Mouse (Mus musculus) stomach, embryonic 16.5 days (tissue): ENCODE data around the gene Slc29a3. TPM values are rescaled to one million over a fixed set of nuclear protein-coding genes. Genes with fewer than 3 reads are reported as not detected.
"Not testable (repeated sequence)": the region's sequence is repeated elsewhere in the genome, so short reads cannot be mapped to it uniquely, and the experiment has no call there.

Experiments used
- ATAC-seq: fragments of 200-750 bp; cut with Nextera tagmentation; 2 replicates; pipeline ENCODE4 v1.8.0; 2017; ENCODE audit warnings: moderate number of reproducible peaks, moderate TSS enrichment; ENCODE audit not compliant: insufficient read depth, low FRiP score
- H3K27ac ChIP-seq: fragments of 300-500 bp; sonication (generic); 2 replicates; pipeline ENCODE4 v1.5.1; 2014; ENCODE audit warnings: low read length
- H3K27me3 ChIP-seq: fragments of 300-500 bp; sonication (generic); 2 replicates; pipeline ENCODE4 v1.6.1; 2014; ENCODE audit warnings: low read length, control low read depth, mixed read lengths; ENCODE audit not compliant: control insufficient read depth, insufficient read depth
- H3K36me3 ChIP-seq: fragments of 300-500 bp; sonication (generic); 2 replicates; pipeline ENCODE4 v1.6.1; 2014; ENCODE audit warnings: low read length; ENCODE audit not compliant: control insufficient read depth, insufficient read depth
- H3K4me1 ChIP-seq: fragments of 300-500 bp; sonication (generic); 2 replicates; pipeline ENCODE4 v1.6.1; 2014; ENCODE audit warnings: low read length, control low read depth, mixed read lengths; ENCODE audit not compliant: control insufficient read depth, insufficient read depth
- H3K4me2 ChIP-seq: fragments of 300-500 bp; sonication (generic); 2 replicates; pipeline ENCODE4 v1.6.1; 2014; ENCODE audit warnings: low read depth, low read length, mixed read lengths
- H3K4me3 ChIP-seq: fragments of 300-500 bp; sonication (generic); replicated peaks from 2 replicates; pipeline ENCODE4 v1.5.1; 2014; ENCODE audit warnings: mild to moderate bottlenecking, low read length
- H3K9ac ChIP-seq: fragments of 300-500 bp; sonication (generic); 2 replicates; pipeline ENCODE4 v1.6.1; 2014; ENCODE audit warnings: low read length
- H3K9me3 ChIP-seq: fragments of 300-500 bp; sonication (generic); replicated peaks from 2 replicates; pipeline ENCODE4 v1.6.1; 2016; ENCODE audit warnings: low read length, control low read depth; ENCODE audit not compliant: control insufficient read depth
- WGBS: fragments of 180-500 bp; shearing (Covaris S2); extraction: QIAGEN DNeasy Blood & Tissue Kit; methylation state at CpG from one replicate; pipeline ENCODE4 v1.1.7; 2014; 5-methylcytosine and 5-hydroxymethylcytosine counted together
- polyA plus RNA-seq: library from polyadenylated mRNA; unstranded; fragments of >200 nt; fragmentation: Nextera tagmentation; extraction: Ambion mirVana; gene quantifications from 2 replicates; pipeline ENCODE4 v1.2.1, GENCODE M21; 2015

The Slc29a3 gene
- polyA plus RNA-seq, 1 experiment from 2014 or later, result 6.9 TPM

DNA sequence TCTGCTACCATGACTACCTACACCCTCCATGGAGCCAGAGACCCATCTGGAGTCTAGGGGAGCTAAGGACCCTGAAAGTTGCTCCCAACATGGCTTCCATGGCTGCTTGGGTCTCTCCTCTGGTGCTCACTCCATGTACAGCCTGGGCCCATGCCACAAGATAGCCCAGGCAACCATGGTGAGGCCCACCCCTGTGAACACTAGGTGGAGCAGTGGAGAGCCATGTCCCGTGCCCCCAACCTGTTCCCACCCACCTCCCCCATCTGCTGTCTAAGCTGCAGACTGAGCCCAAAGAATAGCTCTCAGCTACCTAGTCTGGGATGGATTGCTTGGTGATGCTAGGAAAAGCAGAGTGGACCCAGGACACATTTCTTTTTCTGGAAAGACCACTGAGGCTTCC is 29.2 kb downstream of the Slc29a3 start:
- Histone ChIP-seq H3K4me1 (0 out of 2 replicates have a peak, but pooled peaks cover 3% of the 10 kb centered on the region), H3K4me3 (no peak overlapping the region), H3K9me3 (no peaks in the 10 kb centered on the region), H3K27ac (no peak overlapping the region), H3K4me2 (no peak overlapping the region), H3K9ac (no peak overlapping the region), H3K36me3 (no peaks in the 10 kb centered on the region), H3K27me3 (no peaks in the 10 kb centered on the region)
- no peak for ATAC-seq
- 53% methylated on average over 1 of the region's 1 CpGs for WGBS

DNA sequence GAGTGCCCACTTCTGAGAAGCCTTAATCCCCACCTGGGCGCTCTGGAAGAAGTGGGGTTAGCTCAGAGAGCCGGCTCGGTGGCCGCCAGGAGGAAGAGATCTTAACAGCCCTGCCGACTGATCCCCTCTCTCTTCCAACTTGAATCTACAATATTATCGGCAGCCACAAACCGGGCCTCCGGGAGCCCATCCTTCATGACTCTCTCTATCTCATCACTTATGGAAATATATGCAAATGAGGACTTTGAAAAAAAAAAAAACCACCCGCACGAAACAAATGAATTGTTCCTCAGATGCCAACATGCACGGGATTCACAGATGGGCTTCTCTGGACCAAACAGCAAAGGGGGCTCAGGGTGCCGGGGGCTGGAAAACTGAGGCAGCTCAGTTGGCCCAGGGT is 31.0 kb downstream of the Slc29a3 start:
- no peaks in the 10 kb centered on the region for H3K36me3 ChIP-seq
- H3K9me3 ChIP-seq, result no peaks in the 10 kb centered on the region
- H3K4me1 ChIP-seq, result no peaks in the 10 kb centered on the region
- H3K27me3 ChIP-seq, result no peaks in the 10 kb centered on the region
- H3K9ac ChIP-seq, result no peak overlapping the region
- H3K4me3 ChIP-seq, result no peak overlapping the region
- H3K27ac ChIP-seq, result no peak overlapping the region
- 62% methylated on average over 12 of the region's 12 CpGs for WGBS
- ATAC-seq, result no peak
- H3K4me2 ChIP-seq, result no peak overlapping the region

DNA sequence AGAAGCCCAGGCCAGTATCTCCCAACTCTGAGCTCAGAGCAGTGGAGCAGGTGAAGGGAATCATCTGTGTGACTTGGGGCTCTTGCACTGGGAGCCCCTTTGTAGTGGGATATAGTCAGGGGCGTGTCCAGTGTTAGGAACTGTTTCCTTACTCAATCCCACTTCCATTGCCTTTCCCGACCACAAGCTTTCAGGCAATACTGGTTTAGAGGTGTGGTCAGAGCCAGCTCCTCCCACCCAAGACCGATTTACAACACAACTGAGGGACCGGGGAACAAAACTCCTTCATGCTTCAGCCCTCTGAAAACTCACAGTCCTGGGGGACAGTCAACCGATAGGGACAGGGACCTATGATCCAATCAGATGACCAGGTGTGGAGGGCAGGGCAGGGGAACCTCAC is 32.1 kb downstream of the Slc29a3 start:
- no peak for ATAC-seq
- Histone ChIP-seq H3K9me3 (no peaks in the 10 kb centered on the region), H3K4me1 (no peaks in the 10 kb centered on the region), H3K9ac (no peak overlapping the region), H3K27ac (no peak overlapping the region), H3K36me3 (peaks cover 5% of the 10 kb centered on the region; the same call in 1 of the 2 replicates), H3K4me3 (no peak overlapping the region), H3K27me3 (no peaks in the 10 kb centered on the region), H3K4me2 (no peak overlapping the region)
- WGBS, result 75% methylated on average over 5 of the region's 5 CpGs

DNA sequence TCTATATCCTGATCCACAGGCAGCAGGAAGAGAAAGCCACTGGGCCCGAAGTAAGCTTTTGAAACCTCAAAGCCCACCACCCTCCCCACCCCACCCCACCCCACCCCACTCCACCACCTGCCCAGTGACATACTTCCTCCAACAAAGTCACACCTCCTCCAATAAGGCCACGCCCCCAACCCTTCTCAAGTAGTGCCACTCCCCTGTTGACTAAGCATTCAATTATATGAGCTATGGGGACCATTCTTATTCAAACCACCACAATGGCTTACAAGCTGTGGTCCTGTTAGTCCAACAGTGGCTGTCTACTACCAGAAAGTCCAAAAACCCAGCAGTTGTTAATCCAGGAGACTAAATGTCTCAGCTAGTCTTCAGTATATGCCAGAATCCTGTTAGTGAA is 34.1 kb downstream of the Slc29a3 start:
- Histone ChIP-seq H3K4me2 (no peak overlapping the region), H3K9ac (no peak overlapping the region), H3K9me3 (no peaks in the 10 kb centered on the region; the same call in 1 of the 2 replicates), H3K27ac (no peak overlapping the region), H3K4me1 (no peaks in the 10 kb centered on the region), H3K4me3 (no peak overlapping the region), H3K27me3 (no peaks in the 10 kb centered on the region), H3K36me3 (peaks cover 9% of the 10 kb centered on the region)
- no peak for ATAC-seq
- 79% methylated on average over 2 of the region's 2 CpGs for WGBS

DNA sequence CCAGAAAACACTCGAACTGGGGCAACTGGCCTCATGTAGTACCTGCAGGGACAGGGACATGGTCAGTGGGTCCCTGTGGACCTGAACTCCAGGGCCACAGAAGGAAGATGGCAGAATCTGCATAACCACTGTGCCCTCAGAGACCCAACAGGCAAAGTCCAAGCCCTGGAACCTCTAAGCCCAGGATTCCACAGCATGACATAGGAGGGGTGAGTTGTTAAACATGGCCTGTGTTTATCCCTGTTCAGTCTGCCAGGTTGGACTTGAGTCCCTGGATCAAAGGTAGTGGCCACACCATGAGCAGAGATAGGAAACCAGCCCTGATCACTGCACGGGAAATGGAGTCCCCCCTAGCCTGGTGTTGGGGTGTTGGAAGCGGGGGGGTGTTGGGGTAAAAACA is 36.1 kb downstream of the Slc29a3 start:
- H3K36me3 ChIP-seq, result peaks cover 9% of the 10 kb centered on the region
- WGBS, result 83% methylated on average over 3 of the region's 3 CpGs
- no peak for ATAC-seq
- H3K27ac ChIP-seq, result no peak overlapping the region
- H3K4me2 ChIP-seq, result no peak overlapping the region
- no peak overlapping the region for H3K9ac ChIP-seq
- no peaks in the 10 kb centered on the region for H3K4me1 ChIP-seq
- no peaks in the 10 kb centered on the region for H3K27me3 ChIP-seq
- no peak overlapping the region for H3K4me3 ChIP-seq
- H3K9me3 ChIP-seq, result no peaks in the 10 kb centered on the region; the same call in 1 of the 2 replicates

DNA sequence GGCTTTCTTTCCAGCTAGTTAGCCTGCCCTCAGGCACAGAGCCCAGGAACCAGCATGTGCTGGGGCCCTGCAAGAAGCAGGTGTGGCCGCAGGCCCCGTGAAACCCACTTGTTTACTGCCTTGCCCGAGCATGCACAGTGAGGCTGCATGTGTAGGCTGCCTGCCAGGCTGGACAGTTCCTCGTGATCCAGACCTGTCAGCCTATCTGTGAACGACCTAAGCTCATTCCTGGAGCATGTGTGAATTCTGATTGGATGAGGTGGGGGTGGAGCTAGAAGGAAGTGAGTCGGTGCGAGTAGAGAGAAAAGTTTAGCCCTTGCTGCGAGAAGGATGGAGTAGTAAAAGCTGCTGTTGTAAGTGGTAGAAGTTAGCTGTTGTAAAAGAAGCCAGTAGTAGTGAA is 40.3 kb downstream of the Slc29a3 start:
- not testable (repeated sequence) for ATAC-seq

DNA sequence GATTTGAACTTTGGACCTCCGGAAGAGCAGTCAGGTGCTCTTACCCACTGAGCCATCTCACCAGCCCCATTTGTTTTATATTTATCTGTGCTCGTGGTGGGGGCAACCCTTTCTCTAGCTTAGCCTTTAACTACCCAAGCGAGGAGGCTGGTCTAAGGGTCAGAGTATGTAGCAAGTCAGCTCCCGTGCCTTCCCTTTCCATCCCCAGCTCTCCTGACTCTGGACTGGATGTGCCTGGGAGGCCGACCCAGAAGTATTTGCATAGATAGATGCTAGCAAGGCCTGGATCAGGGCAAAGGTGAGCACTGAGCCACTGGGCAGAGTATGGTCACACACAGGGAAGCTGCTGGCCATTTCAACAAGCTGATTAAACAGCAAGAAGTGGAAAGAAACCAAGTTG is 43.8 kb downstream of the Slc29a3 start:
- Histone ChIP-seq H3K27ac (no peak overlapping the region), H3K4me1 (no peaks in the 10 kb centered on the region), H3K9me3 (no peaks in the 10 kb centered on the region; the same call in 1 of the 2 replicates), H3K36me3 (no peaks in the 10 kb centered on the region), H3K4me2 (no peak overlapping the region), H3K4me3 (no peak overlapping the region), H3K27me3 (no peaks in the 10 kb centered on the region), H3K9ac (no peak overlapping the region)
- WGBS, result 71% methylated on average over 5 of the region's 5 CpGs
- ATAC-seq, result no peak

More for the DNA sequence above, 40.3 kb downstream of the Slc29a3 start:
- H3K27ac ChIP-seq, H3K9ac ChIP-seq, H3K36me3 ChIP-seq, H3K4me2 ChIP-seq, H3K4me1 ChIP-seq, H3K27me3 ChIP-seq, H3K4me3 ChIP-seq, H3K9me3 ChIP-seq: not testable (repeated sequence)
- WGBS, result 44% methylated on average over 8 of the region's 8 CpGs

DNA sequence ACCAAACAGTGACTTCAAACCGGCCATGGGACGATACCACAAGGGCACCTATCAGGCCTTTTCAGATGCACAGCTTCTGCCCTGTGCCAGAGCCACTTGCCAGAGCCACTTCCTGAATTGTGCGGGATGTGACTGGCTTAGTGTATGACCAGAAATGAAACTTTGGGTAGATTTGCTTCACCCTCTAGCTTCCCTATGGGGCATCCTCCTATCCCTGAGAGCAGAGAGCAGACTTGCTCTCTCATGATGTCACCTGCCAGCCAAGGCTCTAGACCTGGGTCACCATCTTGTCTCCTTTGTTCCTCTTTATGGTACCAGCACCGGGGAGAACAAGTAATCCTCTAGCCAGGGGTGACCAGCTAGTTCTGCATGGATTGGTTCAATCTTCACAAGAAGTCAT is 46.3 kb downstream of the Slc29a3 start:
- Histone ChIP-seq H3K4me3 (no peak overlapping the region), H3K27me3 (no peaks in the 10 kb centered on the region), H3K9ac (no peak overlapping the region), H3K36me3 (no peaks in the 10 kb centered on the region), H3K4me1 (no peaks in the 10 kb centered on the region), H3K27ac (no peak overlapping the region), H3K9me3 (no peaks in the 10 kb centered on the region), H3K4me2 (no peak overlapping the region)
- WGBS, result 80% methylated on average over 4 of the region's 4 CpGs
- ATAC-seq, result no peak

DNA sequence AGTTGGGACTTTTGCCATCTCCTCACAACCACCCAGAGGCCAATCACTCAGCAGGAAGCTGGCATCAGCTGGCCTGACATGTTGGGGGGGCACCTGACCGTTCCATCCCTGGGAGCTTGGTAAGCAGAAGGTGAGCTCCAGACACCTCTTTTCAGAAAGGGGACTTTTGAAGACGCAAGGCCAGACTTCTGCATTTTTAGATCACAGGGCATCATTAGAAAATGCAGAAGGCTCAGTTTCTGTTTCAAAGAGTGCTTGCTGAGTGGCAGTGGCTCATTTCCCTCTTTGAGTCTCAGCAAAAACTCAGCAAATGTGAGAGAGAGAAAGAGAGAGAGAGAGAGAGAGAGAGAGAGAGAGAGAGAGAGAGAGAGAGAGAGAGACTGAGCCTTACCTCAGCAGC is 47.5 kb downstream of the Slc29a3 start:
- 60% methylated on average over 2 of the region's 2 CpGs for WGBS
- Histone ChIP-seq H3K9me3 (no peaks in the 10 kb centered on the region), H3K9ac (no peak overlapping the region), H3K36me3 (no peaks in the 10 kb centered on the region), H3K27me3 (no peaks in the 10 kb centered on the region; the same call in 1 of the 2 replicates), H3K4me3 (no peak overlapping the region), H3K4me1 (no peaks in the 10 kb centered on the region), H3K4me2 (no peak overlapping the region), H3K27ac (no peak overlapping the region)
- ATAC-seq, result no peak

DNA sequence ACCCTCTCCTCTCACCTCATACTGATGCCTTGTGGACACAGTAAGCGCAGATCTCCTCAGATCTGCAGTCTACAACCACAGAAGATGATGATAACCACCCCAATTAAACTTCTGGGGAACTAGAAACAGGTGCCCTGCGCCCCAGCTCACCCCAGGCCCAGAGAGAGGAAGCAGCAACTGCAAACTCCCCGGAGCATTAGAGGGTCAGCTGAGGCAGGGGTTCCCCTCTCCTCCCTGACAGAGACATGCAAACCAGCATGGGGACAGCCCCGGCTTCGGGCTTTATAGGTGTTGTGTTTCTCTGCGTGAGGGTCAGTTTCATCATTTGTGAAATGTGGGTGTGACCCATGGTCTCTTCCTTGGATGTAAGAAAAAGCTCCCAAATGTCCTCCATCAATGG is 54.8 kb downstream of the Slc29a3 start:
- Histone ChIP-seq H3K4me3 (no peak overlapping the region), H3K27me3 (no peaks in the 10 kb centered on the region; the same call in 1 of the 2 replicates), H3K4me2 (no peak overlapping the region), H3K27ac (no peak overlapping the region), H3K9ac (no peak overlapping the region), H3K36me3 (no peaks in the 10 kb centered on the region), H3K9me3 (no peaks in the 10 kb centered on the region), H3K4me1 (no peaks in the 10 kb centered on the region)
- ATAC-seq, result no peak
- 80% methylated on average over 6 of the region's 6 CpGs for WGBS
